Mouse (Mus musculus): ENCODE measurements around the gene Ncstn.

The Ncstn gene

DNA sequence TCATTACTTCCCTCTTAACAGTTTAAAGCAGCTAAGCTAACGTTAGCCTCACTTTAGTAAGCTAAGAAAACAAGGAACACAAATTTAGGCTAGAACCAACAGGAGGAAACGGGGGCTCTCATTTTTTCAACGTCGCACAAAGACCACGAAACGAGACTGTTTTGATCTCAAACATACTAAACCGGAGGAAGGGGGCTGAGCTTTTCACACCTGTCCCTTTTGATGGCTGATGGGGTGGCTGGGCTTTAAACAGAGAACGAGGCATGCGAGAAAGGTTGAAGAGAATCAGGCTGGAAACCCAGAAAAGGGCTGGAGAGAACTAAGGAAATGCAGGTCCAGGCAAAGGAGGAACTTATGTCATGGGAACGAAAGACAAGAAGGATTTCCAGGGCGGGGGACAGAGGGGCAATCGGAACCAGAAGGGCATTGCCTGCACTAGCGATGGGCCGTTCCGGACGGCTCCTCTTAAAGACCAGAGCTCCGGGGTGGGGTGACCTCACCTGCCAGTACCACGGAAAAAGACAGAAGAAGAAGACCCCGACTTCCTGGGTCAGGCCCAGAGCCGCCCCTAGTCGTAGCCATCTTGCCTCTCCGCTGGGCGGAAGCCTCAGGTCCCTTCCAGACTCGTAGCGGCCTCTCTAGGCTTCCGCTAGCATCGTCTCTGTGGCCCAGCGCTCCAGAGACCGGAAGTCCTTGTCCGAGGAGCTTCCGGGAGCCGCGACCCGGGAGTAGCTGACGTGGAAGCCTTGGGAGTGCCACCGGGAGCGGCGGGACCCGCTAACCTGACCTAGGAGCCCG lies at the start of gene Ncstn, which contains the start of gene Copa:
Gene Ncstn (minus strand): TSS at position 695 of the 798 bp plus-strand sequence.
Gene Copa (plus strand): TSS at position 429 of the 798 bp plus-strand sequence.
- peak; percentile 87 for DNase-seq (ENCODE audit: low read depth, low spot score)

GRCm38 (mm10) chr1:172132319-172132718 lies 49.7 kb upstream of the Ncstn start:
- no peak for DNase-seq (ENCODE audit: low read depth, low spot score)

DNA sequence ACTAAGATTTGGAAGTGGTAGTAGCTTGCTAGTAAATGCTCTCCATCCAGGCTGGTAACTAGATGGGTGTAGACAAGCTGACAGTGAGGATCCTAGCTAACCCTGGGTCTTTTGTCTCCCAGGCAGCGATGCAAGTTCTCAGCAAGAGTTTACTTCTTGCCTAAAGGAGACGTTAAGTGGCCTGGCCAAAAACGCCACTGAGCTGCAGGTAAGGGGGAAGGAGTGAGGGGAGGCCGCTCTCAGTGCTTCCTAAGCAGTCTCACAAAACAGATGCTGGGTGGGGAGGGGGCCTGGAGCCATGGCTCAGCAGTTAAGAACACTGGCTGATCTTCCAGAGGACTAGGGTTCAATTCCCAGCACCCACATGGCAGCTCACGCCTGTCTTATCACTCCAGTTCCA lies 47.2 kb upstream of the Ncstn start:
- no peak for DNase-seq (ENCODE audit: low read depth, low spot score)

DNA sequence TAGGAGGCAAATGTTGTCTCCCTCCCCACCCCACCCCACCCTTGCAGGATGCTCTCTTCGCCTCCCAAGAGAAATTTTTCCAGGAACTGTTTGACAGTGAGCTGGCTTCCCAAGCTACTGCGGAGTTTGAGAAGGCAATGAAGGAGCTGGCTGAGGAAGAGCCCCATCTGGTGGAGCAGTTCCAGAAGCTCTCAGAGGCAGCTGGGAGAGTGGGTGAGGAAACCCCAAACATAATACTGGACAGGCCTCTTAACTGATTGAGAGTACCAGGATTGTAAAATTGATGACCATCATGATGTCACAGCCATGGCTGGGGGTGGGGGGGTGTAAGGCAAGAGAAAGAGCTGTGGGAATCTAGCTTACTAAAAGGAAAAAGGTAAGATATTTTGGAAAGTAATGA lies 46.5 kb upstream of the Ncstn start:
- no peak for DNase-seq (ENCODE audit: low read depth, low spot score)

GRCm38 (mm10) chr1:172128563-172128962 lies 46.0 kb upstream of the Ncstn start:
- DNase-seq (ENCODE audit: low read depth, low spot score) = no peak

GRCm38 (mm10) chr1:172127487-172127886 lies 44.9 kb upstream of the Ncstn start:
- no peak for DNase-seq (ENCODE audit: low read depth, low spot score)

- peak; percentile 81 for DNase-seq (ENCODE audit: low read depth, low spot score)
Observed at GRCm38 (mm10) chr1:172126376-172127347, 44.1 kb upstream of the Ncstn start, which contains the start of gene Pex19. Gene Pex19, plus strand, starts transcription at chr1:172126755.

DNA sequence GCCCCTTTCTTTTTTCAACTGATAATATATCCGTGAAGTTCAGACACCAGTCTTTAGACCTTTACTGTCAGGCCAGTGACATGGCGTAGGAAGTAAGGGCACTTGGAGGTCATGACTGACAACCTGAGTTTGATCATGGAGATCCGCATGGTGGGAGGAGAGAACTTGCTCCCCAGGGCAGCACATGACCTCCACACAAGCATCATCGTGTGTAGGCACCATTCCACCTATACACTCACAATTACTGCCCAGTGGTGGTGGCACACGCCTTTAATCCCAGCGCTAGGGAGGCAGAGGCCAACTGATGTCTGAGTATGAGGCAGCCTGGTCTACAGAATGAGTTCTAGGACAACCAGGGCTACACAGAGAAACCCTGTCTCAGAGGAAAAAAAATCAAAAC lies 42.0 kb upstream of the Ncstn start:
- no peak for DNase-seq (ENCODE audit: low read depth, low spot score)

DNA sequence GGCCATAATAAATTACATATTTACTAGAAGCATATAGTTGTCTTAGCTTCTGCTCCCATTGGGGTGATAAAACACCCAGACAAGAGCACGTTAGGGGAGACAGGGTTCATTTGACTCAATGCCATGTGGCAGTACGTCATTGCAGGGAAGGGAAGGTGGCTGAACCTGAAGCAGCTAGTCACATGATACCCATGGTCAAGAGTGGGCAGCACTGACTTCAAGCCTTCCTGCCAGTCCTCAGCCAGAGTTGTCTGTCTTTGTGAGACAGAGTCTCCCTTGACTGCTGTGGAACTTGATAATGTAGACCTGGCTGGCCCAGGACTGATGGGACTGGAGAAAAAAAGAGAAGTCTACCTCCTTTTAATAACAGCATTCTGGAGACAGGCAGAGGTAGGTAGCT lies 40.1 kb upstream of the Ncstn start:
- no peak for DNase-seq (ENCODE audit: low read depth, low spot score)

DNA sequence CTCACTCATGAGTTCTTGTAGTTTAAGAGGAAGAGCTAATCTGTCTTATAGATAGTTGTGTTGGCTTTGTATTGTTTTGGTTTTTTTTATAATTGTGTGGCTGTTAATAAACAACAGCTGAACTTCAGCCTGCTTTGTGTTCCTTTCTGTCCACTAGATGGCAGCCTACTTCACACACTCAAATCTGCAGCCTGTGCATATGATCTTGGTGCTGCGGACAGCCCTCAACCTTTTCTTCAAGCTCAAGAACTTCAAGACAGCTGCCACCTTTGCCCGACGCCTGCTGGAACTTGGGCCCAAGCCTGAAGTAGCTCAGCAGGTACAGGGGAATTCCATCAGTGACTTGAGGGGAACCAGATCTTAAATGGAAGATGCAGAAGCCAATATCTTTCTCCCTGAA lies 37.1 kb upstream of the Ncstn start:
- DNase-seq (ENCODE audit: low read depth, low spot score) = peak; percentile 40

- no peak for DNase-seq (ENCODE audit: low read depth, low spot score)
Observed at GRCm38 (mm10) chr1:172119100-172119499, 36.5 kb upstream of the Ncstn start.

GRCm38 (mm10) chr1:172116948-172117347 lies 34.4 kb upstream of the Ncstn start:
- DNase-seq (ENCODE audit: low read depth, low spot score) = no peak

DNA sequence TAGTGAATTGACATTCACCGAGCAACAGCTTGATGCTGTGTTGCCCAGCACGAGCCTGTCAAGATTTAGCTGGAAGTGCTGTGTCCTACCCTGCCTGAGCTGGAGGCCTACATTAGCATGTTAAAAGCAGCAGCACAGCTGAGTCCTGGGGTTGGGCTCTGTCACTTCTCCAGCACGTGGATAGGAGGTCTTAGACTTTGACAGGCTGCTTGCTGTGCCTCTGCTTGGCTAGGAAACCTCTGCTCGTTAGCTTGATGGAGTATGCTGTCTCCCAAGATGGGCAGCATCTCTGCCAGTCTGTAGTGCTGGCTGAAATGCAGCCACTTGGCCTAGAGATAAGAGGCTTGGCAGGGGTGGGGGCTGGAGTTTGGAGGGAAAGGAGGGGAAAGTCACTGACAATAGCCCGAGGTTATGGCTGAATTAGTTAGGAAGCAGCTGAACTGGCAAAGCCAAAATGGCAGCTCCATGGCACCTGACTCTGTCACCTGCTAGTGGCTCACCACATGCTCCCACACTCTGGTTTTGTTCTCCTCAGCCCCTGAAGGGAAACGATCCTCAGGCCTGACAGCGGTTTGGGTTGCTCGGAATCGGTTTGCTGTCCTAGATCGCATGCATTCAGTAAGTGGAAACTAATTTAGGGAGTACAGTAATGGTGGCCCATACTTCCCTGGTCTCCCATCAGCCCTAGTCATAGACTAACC lies 25.3 kb upstream of the Ncstn start:
- DNase-seq (ENCODE audit: low read depth, low spot score) = no peak

GRCm38 (mm10) chr1:172105101-172105500 lies 22.5 kb upstream of the Ncstn start:
- DNase-seq (ENCODE audit: low read depth, low spot score) = no peak

- DNase-seq (ENCODE audit: low read depth, low spot score) = no peak
Observed at GRCm38 (mm10) chr1:172103619-172104018, 21.0 kb upstream of the Ncstn start.

DNA sequence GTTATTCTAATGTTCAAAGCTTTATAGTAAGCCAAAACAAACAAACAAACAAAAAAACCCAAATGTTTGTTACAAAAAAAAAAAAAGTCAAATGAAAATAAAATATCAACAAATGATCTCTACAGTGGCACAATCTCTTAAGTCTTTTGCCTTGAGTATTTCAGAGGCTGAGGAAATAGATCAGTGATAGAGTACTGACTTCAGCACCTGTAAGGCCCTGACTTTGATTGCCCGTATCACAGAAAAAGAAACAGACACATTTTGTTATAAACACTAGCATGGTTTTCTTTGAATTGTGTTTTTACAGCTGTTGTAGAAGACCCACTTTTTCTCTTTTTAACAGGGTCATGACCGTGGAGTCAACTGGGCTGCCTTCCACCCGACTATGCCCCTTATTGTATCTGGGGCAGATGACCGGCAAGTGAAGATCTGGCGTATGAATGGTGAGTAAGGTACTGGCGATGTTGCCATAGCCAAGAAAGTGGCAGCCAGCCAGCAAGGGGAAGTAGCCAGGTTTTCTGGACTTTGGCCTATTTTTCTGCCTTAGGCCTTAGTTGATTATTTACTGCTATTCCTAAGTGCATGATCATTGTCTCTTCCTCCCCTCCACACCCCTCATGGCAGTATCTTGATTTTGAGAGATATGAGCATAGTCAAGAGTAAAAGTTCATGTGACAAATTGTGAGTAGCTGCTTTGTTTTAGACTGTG lies 16.9 kb upstream of the Ncstn start:
- no peak for DNase-seq (ENCODE audit: low read depth, low spot score)

DNA sequence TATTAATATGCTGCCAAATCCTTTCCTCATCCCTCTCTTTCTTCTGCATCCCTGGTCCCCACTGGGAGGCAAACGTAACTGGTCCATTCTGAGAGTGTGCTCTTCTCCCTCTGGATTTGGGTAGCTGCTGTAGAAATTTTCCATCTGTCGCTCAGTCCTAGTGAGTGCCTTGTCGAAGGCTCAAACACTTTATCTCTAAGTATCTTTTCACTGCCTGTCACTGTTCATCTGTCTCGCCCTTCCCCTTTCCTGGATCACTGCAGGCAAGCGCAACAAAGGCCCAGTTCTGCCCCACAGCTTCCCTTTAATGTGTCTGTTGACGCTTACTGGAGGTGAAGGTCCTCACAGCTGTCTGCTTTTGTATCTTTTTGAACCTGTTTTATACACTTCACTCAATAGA lies 12.6 kb upstream of the Ncstn start:
- DNase-seq (ENCODE audit: low read depth, low spot score) = no peak

DNA sequence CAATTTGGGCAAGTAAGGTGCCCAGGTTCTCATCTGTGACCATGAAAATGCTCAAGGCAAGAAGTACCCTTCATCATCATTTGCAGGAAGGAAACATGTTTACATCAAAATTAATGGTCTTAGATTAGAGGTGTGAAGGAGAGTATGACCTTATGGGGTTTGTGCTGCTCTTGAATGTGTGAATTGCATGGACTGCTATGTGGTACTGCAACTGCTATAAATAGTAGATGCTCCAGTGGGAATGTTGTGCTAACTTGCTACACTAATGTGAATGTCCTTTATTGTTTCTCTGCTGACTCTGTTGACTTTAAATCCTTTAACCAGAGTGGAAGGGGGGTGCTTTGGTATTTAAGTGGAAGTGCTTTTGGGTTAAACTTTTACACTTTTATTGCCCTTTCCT lies 11.7 kb upstream of the Ncstn start:
- no peak for DNase-seq (ENCODE audit: low read depth, low spot score)

DNA sequence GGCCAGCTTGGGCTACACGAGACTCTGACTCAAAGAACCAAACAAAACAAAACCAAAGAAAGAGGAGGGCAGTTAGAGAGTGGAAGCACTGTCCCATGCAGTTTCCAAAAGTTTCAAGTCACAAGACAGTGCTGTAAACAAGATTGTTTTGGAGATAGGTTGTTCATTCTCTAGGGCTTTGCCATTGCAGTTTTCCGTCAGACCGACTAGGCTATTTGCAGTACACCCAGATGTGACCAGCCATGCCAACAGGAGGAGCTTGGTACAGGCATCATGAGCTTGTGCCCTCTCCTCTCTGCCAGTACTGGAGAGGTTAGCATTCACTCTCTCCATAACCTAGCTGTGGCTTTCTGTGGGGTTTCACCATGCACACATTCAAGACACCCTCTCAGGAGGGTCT lies 10.9 kb upstream of the Ncstn start:
- DNase-seq (ENCODE audit: low read depth, low spot score) = no peak

- no peak for DNase-seq (ENCODE audit: low read depth, low spot score)
Observed at GRCm38 (mm10) chr1:172082899-172083445, 377 bp upstream of the Ncstn start.

- DNase-seq (ENCODE audit: low read depth, low spot score) = no peak
Observed at GRCm38 (mm10) chr1:172077981-172078380, 4.6 kb downstream of the Ncstn start.
